Mouse (Mus musculus): ENCODE data around the gene Morf4l1. TPM values are rescaled to one million over a fixed set of nuclear protein-coding genes. Genes with fewer than 3 reads are reported as not detected.
"Not testable (repeated sequence)": the region's sequence is repeated elsewhere in the genome, so short reads cannot be mapped to it uniquely, and the experiment has no call there.

The Morf4l1 gene
- polyA plus RNA-seq, 1 experiment from 2014 or later, result 302 TPM

- Histone ChIP-seq H3K27ac (ENCODE audit: low read length) (no peak overlapping the region), H3K4me3 (ENCODE audit: low read length) (no peak overlapping the region), H3K27me3 (replicated peaks; ENCODE audit: control insufficient read depth, insufficient read depth, low read length) (no peaks in the 10 kb centered on the region), H3K4me2 (ENCODE audit: low read depth, low read length) (no peak overlapping the region), H3K36me3 (ENCODE audit: control insufficient read depth, insufficient read depth, low read length) (peaks cover 24% of the 10 kb centered on the region), H3K4me1 (ENCODE audit: control insufficient read depth, insufficient read depth, low read length) (no peaks in the 10 kb centered on the region), H3K9me3 (ENCODE audit: control insufficient read depth, low read length) (no peaks in the 10 kb centered on the region), H3K9ac (ENCODE audit: low read depth, low read length) (no peak overlapping the region)
- 81% methylated on average over 2 of the region's 2 CpGs for WGBS
- no peak for ATAC-seq
These were observed 13.8 kb downstream of the Morf4l1 start for GRCm38 (mm10) chr9:90100760-90101159.

- H3K27ac ChIP-seq (ENCODE audit: low read length), result no peak overlapping the region
- no peaks in the 10 kb centered on the region for H3K27me3 ChIP-seq (replicated peaks; ENCODE audit: control insufficient read depth, insufficient read depth, low read length)
- no peak overlapping the region for H3K4me3 ChIP-seq (ENCODE audit: low read length)
- 84% methylated on average over 5 of the region's 5 CpGs for WGBS
- H3K9ac ChIP-seq (ENCODE audit: low read depth, low read length), result no peak overlapping the region
- no peaks in the 10 kb centered on the region for H3K4me1 ChIP-seq (ENCODE audit: control insufficient read depth, insufficient read depth, low read length)
- no peaks in the 10 kb centered on the region for H3K9me3 ChIP-seq (ENCODE audit: control insufficient read depth, low read length)
- peaks cover 24% of the 10 kb centered on the region for H3K36me3 ChIP-seq (ENCODE audit: control insufficient read depth, insufficient read depth, low read length)
- no peak overlapping the region for H3K4me2 ChIP-seq (ENCODE audit: low read depth, low read length)
- no peak for ATAC-seq
These were observed 15.6 kb downstream of the Morf4l1 start for GRCm38 (mm10) chr9:90098934-90099333.

- H3K9ac ChIP-seq (ENCODE audit: low read depth, low read length), result no peak overlapping the region
- no peaks in the 10 kb centered on the region for H3K4me1 ChIP-seq (ENCODE audit: control insufficient read depth, insufficient read depth, low read length)
- H3K36me3 ChIP-seq (ENCODE audit: control insufficient read depth, insufficient read depth, low read length), result peaks cover 22% of the 10 kb centered on the region
- no peak overlapping the region for H3K27ac ChIP-seq (ENCODE audit: low read length)
- H3K27me3 ChIP-seq (replicated peaks; ENCODE audit: control insufficient read depth, insufficient read depth, low read length), result no peaks in the 10 kb centered on the region
- 93% methylated on average over 6 of the region's 6 CpGs for WGBS
- H3K9me3 ChIP-seq (ENCODE audit: control insufficient read depth, low read length), result no peaks in the 10 kb centered on the region
- no peak for ATAC-seq
- H3K4me2 ChIP-seq (ENCODE audit: low read depth, low read length), result no peak overlapping the region
- no peak overlapping the region for H3K4me3 ChIP-seq (ENCODE audit: low read length)
These were observed 25.1 kb downstream of the Morf4l1 start for GRCm38 (mm10) chr9:90089339-90090104.

- Histone ChIP-seq H3K27me3 (replicated peaks; ENCODE audit: control insufficient read depth, insufficient read depth, low read length) (no peaks in the 10 kb centered on the region), H3K4me2 (ENCODE audit: low read depth, low read length) (no peak overlapping the region), H3K36me3 (ENCODE audit: control insufficient read depth, insufficient read depth, low read length) (peaks cover 22% of the 10 kb centered on the region), H3K9me3 (ENCODE audit: control insufficient read depth, low read length) (no peaks in the 10 kb centered on the region), H3K27ac (ENCODE audit: low read length) (no peak overlapping the region), H3K4me3 (ENCODE audit: low read length) (no peak overlapping the region), H3K4me1 (ENCODE audit: control insufficient read depth, insufficient read depth, low read length) (no peaks in the 10 kb centered on the region), H3K9ac (ENCODE audit: low read depth, low read length) (no peak overlapping the region)
- 86% methylated on average over 2 of the region's 2 CpGs for WGBS
- no peak for ATAC-seq
These were observed 26.6 kb downstream of the Morf4l1 start for GRCm38 (mm10) chr9:90087906-90088485.

- ATAC-seq, result no peak
- Histone ChIP-seq H3K4me1 (ENCODE audit: control insufficient read depth, insufficient read depth, low read length) (no peaks in the 10 kb centered on the region), H3K4me2 (ENCODE audit: low read depth, low read length) (no peak overlapping the region), H3K9ac (ENCODE audit: low read depth, low read length) (no peak overlapping the region), H3K27me3 (replicated peaks; ENCODE audit: control insufficient read depth, insufficient read depth, low read length) (no peaks in the 10 kb centered on the region), H3K9me3 (ENCODE audit: control insufficient read depth, low read length) (no peaks in the 10 kb centered on the region), H3K27ac (ENCODE audit: low read length) (no peak overlapping the region), H3K4me3 (ENCODE audit: low read length) (no peak overlapping the region), H3K36me3 (ENCODE audit: control insufficient read depth, insufficient read depth, low read length) (peaks cover 11% of the 10 kb centered on the region)
- 85% methylated on average over 8 of the region's 8 CpGs for WGBS
These were observed 29.7 kb downstream of the Morf4l1 start for GRCm38 (mm10) chr9:90084766-90085468.

- WGBS, result 86% methylated on average over 3 of the region's 3 CpGs
- H3K9me3 ChIP-seq (ENCODE audit: control insufficient read depth, low read length), result no peaks in the 10 kb centered on the region
- H3K4me3 ChIP-seq (ENCODE audit: low read length), result no peak overlapping the region
- H3K36me3 ChIP-seq (ENCODE audit: control insufficient read depth, insufficient read depth, low read length), result peaks cover 5% of the 10 kb centered on the region; the same call in 1 of the 2 replicates
- no peaks in the 10 kb centered on the region for H3K4me1 ChIP-seq (ENCODE audit: control insufficient read depth, insufficient read depth, low read length)
- no peak overlapping the region for H3K9ac ChIP-seq (ENCODE audit: low read depth, low read length)
- H3K27ac ChIP-seq (ENCODE audit: low read length), result no peak overlapping the region
- ATAC-seq, result no peak
- H3K4me2 ChIP-seq (ENCODE audit: low read depth, low read length), result no peak overlapping the region
- H3K27me3 ChIP-seq (replicated peaks; ENCODE audit: control insufficient read depth, insufficient read depth, low read length), result no peaks in the 10 kb centered on the region
These were observed 30.4 kb downstream of the Morf4l1 start for GRCm38 (mm10) chr9:90084152-90084551.

GRCm38 (mm10) chr9:90082992-90083391, 31.6 kb downstream of the Morf4l1 start:
- no peak overlapping the region for H3K4me3 ChIP-seq (ENCODE audit: low read length)
- no peak for ATAC-seq
- WGBS, result 80% methylated on average over 1 of the region's 1 CpGs
- H3K4me1 ChIP-seq (ENCODE audit: control insufficient read depth, insufficient read depth, low read length), result no peaks in the 10 kb centered on the region
- no peak overlapping the region for H3K4me2 ChIP-seq (ENCODE audit: low read depth, low read length)
- no peaks in the 10 kb centered on the region for H3K27me3 ChIP-seq (replicated peaks; ENCODE audit: control insufficient read depth, insufficient read depth, low read length)
- no peaks in the 10 kb centered on the region for H3K9me3 ChIP-seq (ENCODE audit: control insufficient read depth, low read length)
- no peak overlapping the region for H3K27ac ChIP-seq (ENCODE audit: low read length)
- peaks cover 5% of the 10 kb centered on the region; the same call in 1 of the 2 replicates for H3K36me3 ChIP-seq (ENCODE audit: control insufficient read depth, insufficient read depth, low read length)
- H3K9ac ChIP-seq (ENCODE audit: low read depth, low read length), result no peak overlapping the region

GRCm38 (mm10) chr9:90081961-90082360, 32.6 kb downstream of the Morf4l1 start:
- not testable (repeated sequence) for H3K27me3 ChIP-seq (replicated peaks; ENCODE audit: control insufficient read depth, insufficient read depth, low read length); H3K27ac ChIP-seq (ENCODE audit: low read length); H3K36me3 ChIP-seq (ENCODE audit: control insufficient read depth, insufficient read depth, low read length); H3K4me1 ChIP-seq (ENCODE audit: control insufficient read depth, insufficient read depth, low read length); H3K9ac ChIP-seq (ENCODE audit: low read depth, low read length); ATAC-seq; H3K4me3 ChIP-seq (ENCODE audit: low read length); H3K4me2 ChIP-seq (ENCODE audit: low read depth, low read length); H3K9me3 ChIP-seq (ENCODE audit: control insufficient read depth, low read length)
- WGBS, result 79% methylated on average over 6 of the region's 6 CpGs

- Histone ChIP-seq H3K4me1 (ENCODE audit: control insufficient read depth, insufficient read depth, low read length) (no peaks in the 10 kb centered on the region), H3K9me3 (ENCODE audit: control insufficient read depth, low read length) (no peaks in the 10 kb centered on the region), H3K27me3 (replicated peaks; ENCODE audit: control insufficient read depth, insufficient read depth, low read length) (no peaks in the 10 kb centered on the region), H3K27ac (ENCODE audit: low read length) (no peak overlapping the region), H3K36me3 (ENCODE audit: control insufficient read depth, insufficient read depth, low read length) (no peaks in the 10 kb centered on the region), H3K4me2 (ENCODE audit: low read depth, low read length) (no peak overlapping the region), H3K9ac (ENCODE audit: low read depth, low read length) (no peak overlapping the region), H3K4me3 (ENCODE audit: low read length) (no peak overlapping the region)
- peak; percentile 56 for ATAC-seq
- 54% methylated on average over 8 of the region's 8 CpGs for WGBS
These were observed 37.6 kb downstream of the Morf4l1 start for GRCm38 (mm10) chr9:90076849-90077461.

Data from intestine, embryonic 16.5 days (tissue).